Mouse (Mus musculus): ENCODE measurements at regions not wholly inside any gene's neighbourhood (a gene's known extent, or its start where the extent isn't known, plus 50 kb on each side); places are given as distances from the start of the nearest gene placed in this dataset.

GRCm38 (mm10) chr10:37260791-37261488 is 122.2 kb upstream of the Marcks start:
- DNase-seq: no peak

- no peak for DNase-seq
These were observed 120.5 kb upstream of the Marcks start for GRCm38 (mm10) chr10:37259186-37259585.

GRCm38 (mm10) chr10:37257544-37257943 is 118.8 kb upstream of the Marcks start:
- DNase-seq: no peak

GRCm38 (mm10) chr10:37250934-37251521 is 112.3 kb upstream of the Marcks start:
- DNase-seq: no peak

- no peak for DNase-seq
These were observed 111.4 kb upstream of the Marcks start for GRCm38 (mm10) chr10:37250157-37250556.

GRCm38 (mm10) chr10:37249511-37249910 is 110.8 kb upstream of the Marcks start:
- no peak for DNase-seq

GRCm38 (mm10) chr10:37247121-37247520 is 108.4 kb upstream of the Marcks start:
- DNase-seq: no peak

- no peak for DNase-seq
These were observed 104.4 kb upstream of the Marcks start for GRCm38 (mm10) chr10:37243136-37243535.

- no peak for DNase-seq
These were observed 103.1 kb upstream of the Marcks start for GRCm38 (mm10) chr10:37241821-37242263.

- DNase-seq: no peak
These were observed 101.9 kb upstream of the Marcks start for GRCm38 (mm10) chr10:37240634-37241033.

GRCm38 (mm10) chr10:37240201-37240600 is 101.5 kb upstream of the Marcks start:
- DNase-seq: no peak

GRCm38 (mm10) chr10:37236001-37236822 is 97.5 kb upstream of the Marcks start:
- DNase-seq: no peak

GRCm38 (mm10) chr10:37231936-37232556 is 93.3 kb upstream of the Marcks start:
- no peak for DNase-seq

GRCm38 (mm10) chr10:37231159-37231558 is 92.4 kb upstream of the Marcks start:
- no peak for DNase-seq

- DNase-seq: no peak
These were observed 89.2 kb upstream of the Marcks start for GRCm38 (mm10) chr10:37227889-37228288.

- DNase-seq: no peak
These were observed 83.0 kb upstream of the Marcks start for GRCm38 (mm10) chr10:37221730-37222129.

GRCm38 (mm10) chr10:37220434-37220833 is 81.7 kb upstream of the Marcks start:
- no peak for DNase-seq

- no peak for DNase-seq
These were observed 81.2 kb upstream of the Marcks start for GRCm38 (mm10) chr10:37219936-37220335.

- DNase-seq: no peak
These were observed 80.7 kb upstream of the Marcks start for GRCm38 (mm10) chr10:37219381-37219780.

GRCm38 (mm10) chr10:37214656-37215055 is 75.9 kb upstream of the Marcks start:
- DNase-seq: no peak

GRCm38 (mm10) chr10:37212350-37213035 is 73.8 kb upstream of the Marcks start:
- no peak for DNase-seq

- DNase-seq: no peak
These were observed 72.6 kb upstream of the Marcks start for GRCm38 (mm10) chr10:37211305-37211704.

GRCm38 (mm10) chr10:37210223-37210622 is 71.5 kb upstream of the Marcks start:
- DNase-seq: no peak

All from cerebellum, adult 9-10 months (tissue).